Mouse (Mus musculus) heart, postnatal 0 days (tissue): ENCODE data around the gene Jmjd7.

Experiments used
- CTCF ChIP-seq: IDR thresholded peaks from 2 replicates; pipeline ENCODE4 v1.5.1; 2016; ENCODE audit warnings: antibody characterized with exemption, control low read depth, low read depth
- EP300 ChIP-seq: IDR thresholded peaks from 2 replicates; pipeline ENCODE4 v1.6.1; 2016; ENCODE audit warnings: antibody characterized with exemption, low read depth

DNA sequence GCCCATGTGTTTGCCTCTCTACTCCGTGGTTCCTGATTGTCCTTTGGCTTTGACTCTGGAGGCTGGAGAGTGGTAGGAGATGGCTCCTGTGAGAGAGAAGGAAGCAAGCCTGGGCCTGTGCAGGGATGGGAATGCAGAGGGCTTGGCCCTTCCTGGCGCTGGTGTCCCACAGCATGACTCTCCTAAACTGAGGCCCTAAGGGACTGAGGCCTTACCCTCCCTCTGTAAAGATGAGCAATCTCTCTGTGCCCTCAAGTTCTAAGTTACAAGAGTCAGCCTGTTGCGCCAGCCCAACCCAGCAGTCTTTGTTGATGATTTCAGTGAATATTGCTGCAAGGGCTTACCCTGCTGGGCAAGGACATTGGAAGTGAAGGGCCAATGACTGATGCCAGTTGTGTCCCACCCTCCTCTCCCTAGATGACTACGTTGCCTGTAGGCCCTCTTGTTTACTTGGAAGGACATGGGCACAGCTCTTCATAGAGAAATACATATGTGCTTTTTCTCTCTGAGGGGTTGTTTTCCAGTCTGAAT is 19.5 kb upstream of the Jmjd7 start:
- TF ChIP-seq CTCF (no peak), EP300 (no peak)
